Comparison of ENCODE assay signal across 17 mouse cellular contexts in genomic region chr3:98086860-98087259, GRCm38 (mm10).
DNase-seq lines count a peak whose midpoint lies in the region; ATAC-seq lines count a peak whose summit lies in the region.
"Had no signal": no experiment of that assay in that cellular context is flagged by ENCODE, and none has a peak within 500 bp of the region (broad histone marks: within the 10 kb centered on the region; RNA-seq: fewer than 3 reads in every experiment).

No protein-coding gene starts in this region.

- H3K9ac ChIP-seq in heart, embryonic 14.5 days (ENCODE audit: low read length), result no peak overlapping the region
- H3K9ac ChIP-seq in lung, embryonic 15.5 days, result no peak overlapping the region
- H3K9ac ChIP-seq in limb, embryonic 12.5 days (replicated peaks), result no peak overlapping the region
- no peak overlapping the region for H3K9ac ChIP-seq in midbrain, embryonic 15.5 days
- H3K9ac ChIP-seq: neural tube, embryonic 12.5 days had no signal

- no peaks in the 10 kb centered on the region for H3K27me3 ChIP-seq in heart, embryonic 14.5 days (ENCODE audit: control insufficient read depth, insufficient read depth, low read length)
- no peaks in the 10 kb centered on the region for H3K27me3 ChIP-seq in heart, embryonic 10.5 days (ENCODE audit: insufficient read depth, poor library complexity, severe bottlenecking)
- H3K27me3 ChIP-seq in lung, embryonic 15.5 days, result no peaks in the 10 kb centered on the region
- no peaks in the 10 kb centered on the region for H3K27me3 ChIP-seq in limb, embryonic 12.5 days
- H3K27me3 ChIP-seq in midbrain, embryonic 15.5 days (replicated peaks), result no peaks in the 10 kb centered on the region
- H3K27me3 ChIP-seq: neural tube, embryonic 12.5 days had no signal

- peaks cover 8 to 32% of the 10 kb centered on the region in 2 experiments for H3K4me1 ChIP-seq in heart, embryonic 14.5 days (ENCODE audit: control insufficient read depth in 2 of 2, insufficient read depth in 2 of 2, low read length in 2 of 2)
- peaks cover 48% of the 10 kb centered on the region for H3K4me1 ChIP-seq in heart, embryonic 10.5 days
- H3K4me1 ChIP-seq in lung, embryonic 15.5 days, result peaks cover 32% of the 10 kb centered on the region
- H3K4me1 ChIP-seq in limb, embryonic 12.5 days (replicated peaks), result peaks cover 59% of the 10 kb centered on the region
- no peaks in the 10 kb centered on the region; the same call in 1 of the 2 replicates for H3K4me1 ChIP-seq in midbrain, embryonic 15.5 days

- no peaks in the 10 kb centered on the region for H3K9me3 ChIP-seq in heart, embryonic 14.5 days (ENCODE audit: control insufficient read depth, low read length)
- no peaks in the 10 kb centered on the region for H3K9me3 ChIP-seq in heart, embryonic 10.5 days
- no peaks in the 10 kb centered on the region for H3K9me3 ChIP-seq in lung, embryonic 15.5 days
- H3K9me3 ChIP-seq in limb, embryonic 12.5 days, result no peaks in the 10 kb centered on the region
- no peaks in the 10 kb centered on the region for H3K9me3 ChIP-seq in midbrain, embryonic 15.5 days
- H3K9me3 ChIP-seq: neural tube, embryonic 12.5 days had no signal

- no peak overlapping the region for H3K4me3 ChIP-seq in heart, embryonic 14.5 days (ENCODE audit: control insufficient read depth in 1 of 2, insufficient read depth in 1 of 2, low read depth in 1 of 2, low read length in 2 of 2)
- no peak overlapping the region for H3K4me3 ChIP-seq in heart, embryonic 10.5 days
- no peak overlapping the region for H3K4me3 ChIP-seq in lung, embryonic 15.5 days
- no peak overlapping the region for H3K4me3 ChIP-seq in limb, embryonic 12.5 days (replicated peaks)
- no peak overlapping the region for H3K4me3 ChIP-seq in midbrain, embryonic 15.5 days
- H3K4me3 ChIP-seq: neural tube, embryonic 12.5 days had no signal

- peaks cover 24% of the 10 kb centered on the region for H3K36me3 ChIP-seq in heart, embryonic 14.5 days (ENCODE audit: control insufficient read depth, insufficient read depth, low read length)
- peaks cover 16% of the 10 kb centered on the region for H3K36me3 ChIP-seq in heart, embryonic 10.5 days
- H3K36me3 ChIP-seq in lung, embryonic 15.5 days, result peaks cover 23% of the 10 kb centered on the region
- peaks cover 46% of the 10 kb centered on the region for H3K36me3 ChIP-seq in limb, embryonic 12.5 days
- H3K36me3 ChIP-seq in midbrain, embryonic 15.5 days (replicated peaks), result no peaks in the 10 kb centered on the region

- no peak overlapping the region for H3K4me2 ChIP-seq in heart, embryonic 14.5 days (ENCODE audit: low read length)
- no peak overlapping the region for H3K4me2 ChIP-seq in lung, embryonic 15.5 days
- no peak overlapping the region for H3K4me2 ChIP-seq in limb, embryonic 12.5 days
- no peak overlapping the region for H3K4me2 ChIP-seq in midbrain, embryonic 15.5 days
- H3K4me2 ChIP-seq: neural tube, embryonic 12.5 days had no signal

- DNase-seq in heart, embryonic 10.5 days (ENCODE audit: low spot score), result no peak
- DNase-seq in lung, postnatal 36 days, result no peak
- no peak for DNase-seq in thymus, postnatal 36 days
- DNase-seq in cerebellum, postnatal 14 days, result no peak
- DNase-seq: cerebellum, adult 2 months; gastrocnemius, postnatal 10 days; heart, postnatal 10 days; left cerebral cortex, postnatal 4 days had no signal

- H3K27ac ChIP-seq in heart, embryonic 14.5 days (replicated peaks in 1 of 2; ENCODE audit: control insufficient read depth in 1 of 2, insufficient read depth in 1 of 2, low read depth in 2 of 2, low read length in 2 of 2), result peak overlapping the region; percentile 5 to 41; a peak in 1 of 4 replicates
- no peak overlapping the region for H3K27ac ChIP-seq in heart, embryonic 10.5 days
- 0 out of 2 replicates have a peak overlapping the region, but pooled peaks have one; percentile 29 for H3K27ac ChIP-seq in lung, embryonic 15.5 days
- peak overlapping the region; percentile 90 for H3K27ac ChIP-seq in limb, embryonic 12.5 days
- no peak overlapping the region for H3K27ac ChIP-seq in midbrain, embryonic 15.5 days
- H3K27ac ChIP-seq: macrophage; neural tube, embryonic 12.5 days had no signal

- no peak for ATAC-seq in heart, embryonic 14.5 days (ENCODE audit: insufficient number of reproducible peaks, insufficient read depth, low FRiP score, low read depth)
- ATAC-seq in lung, embryonic 15.5 days (ENCODE audit: borderline replicate concordance, extremely low read depth, low FRiP score, low TSS enrichment), result no peak
- ATAC-seq in limb, embryonic 12.5 days (ENCODE audit: insufficient number of reproducible peaks, insufficient read depth, low FRiP score, low TSS enrichment, low read depth), result no peak
- ATAC-seq in midbrain, embryonic 15.5 days (replicated peaks), result no peak
- ATAC-seq: forebrain, embryonic 14.5 days; inflammation-experienced regulatory T-cells, adult 6 months; midbrain, embryonic 16.5 days had no signal

- 64% methylated on average over 5 of the region's 5 CpGs for WGBS in heart, embryonic 14.5 days
- WGBS in heart, embryonic 10.5 days, result 66% methylated on average over 5 of the region's 5 CpGs
- WGBS in lung, embryonic 15.5 days, result 44% methylated on average over 5 of the region's 5 CpGs
- WGBS in limb, embryonic 12.5 days, result 51% methylated on average over 5 of the region's 5 CpGs
- 83% methylated on average over 5 of the region's 5 CpGs for WGBS in midbrain, embryonic 15.5 days

Comparison
In these comparisons a context has a peak if more than half of its experiments do, and no peak if none do; other contexts are left out.
1. H3K27ac ChIP-seq: peak in heart, embryonic 14.5 days (2 of 2), lung, embryonic 15.5 days (single experiment) and limb, embryonic 12.5 days (single experiment); none in heart, embryonic 10.5 days (single experiment) and midbrain, embryonic 15.5 days (single experiment).